Mouse (Mus musculus) layer of hippocampus, adult 2 months (tissue): Measurements from ENCODE around the gene AI854703. TPM values are rescaled to one million over a fixed set of nuclear protein-coding genes. Genes with fewer than 3 reads are reported as not detected.

Experiments used
- DNase-seq, 2 experiments: peaks; one replicate each; pipeline ENCODE4 v3.0.0; 2022; ENCODE audit warnings: low spot score in 2 of 2
- H3K27ac ChIP-seq: fragments of 200-600 bp; 2 replicates; pipeline ENCODE4 v1.8.1; 2022
- H3K4me3 ChIP-seq: fragments of 200-600 bp; 2 replicates; pipeline ENCODE4 v1.8.1; 2022; ENCODE audit warnings: mild to moderate bottlenecking
- CTCF ChIP-seq: fragments of 200-600 bp; conservative IDR thresholded peaks from 2 replicates; pipeline ENCODE4 v1.8.1; 2022; ENCODE audit warnings: antibody characterized with exemption, mild to moderate bottlenecking, moderate library complexity
- long read RNA-seq, 2 experiments: library from polyadenylated mRNA; stranded (forward); transcript quantifications; one replicate each; pipeline ENCODE4 v2.0.0; 2021; ENCODE audit warnings: borderline mapping rate in 2 of 2
- total RNA-seq, 2 experiments: library from RNA; stranded (reverse); gene quantifications; 2 replicates each; pipeline ENCODE4 v1.2.3; 2021

AI854703 gene
- 10 to 100 TPM; 12.7 to 13.4 TPM for total RNA-seq
- long read RNA-seq, experiment 1, partial matches to known transcripts, result 10 of 19 reads
- long read RNA-seq, experiment 1, other reads (novel, unspliced or antisense), result 5 of 19 reads
- long read RNA-seq, experiment 2, partial matches to known transcripts, result 17 of 23 reads
- long read RNA-seq, experiment 2, other reads (novel, unspliced or antisense), result 2 of 23 reads

DNA sequence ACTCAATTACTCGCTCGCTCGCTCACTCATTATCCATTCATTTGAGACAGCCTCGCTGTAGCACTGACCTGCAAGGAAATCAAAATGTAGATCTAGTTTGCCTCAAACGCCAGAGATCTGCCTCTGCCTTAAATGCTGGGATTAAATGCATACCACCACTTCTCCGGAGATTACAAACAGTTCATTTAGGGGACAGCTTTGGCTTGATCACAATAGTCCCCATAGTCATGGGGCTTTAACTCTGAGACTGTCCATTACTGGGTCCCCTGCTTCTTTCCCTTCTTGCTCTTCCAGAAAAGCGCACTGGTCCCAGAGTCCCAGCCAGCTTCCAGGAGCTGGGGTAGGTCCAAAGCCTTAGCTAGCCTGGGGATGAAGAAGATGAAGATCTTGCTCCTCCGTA, at the start of gene AI854703:
Gene AI854703, plus strand, starts transcription at position 301 of the 400 bp plus-strand sequence.
- DNase-seq, result no peak
- TF ChIP-seq CTCF, result no peak
- Histone ChIP-seq H3K4me3 (peak within 1 kb of the TSS; percentile 73), H3K27ac (peak within 1 kb of the TSS; percentile 80)

DNA sequence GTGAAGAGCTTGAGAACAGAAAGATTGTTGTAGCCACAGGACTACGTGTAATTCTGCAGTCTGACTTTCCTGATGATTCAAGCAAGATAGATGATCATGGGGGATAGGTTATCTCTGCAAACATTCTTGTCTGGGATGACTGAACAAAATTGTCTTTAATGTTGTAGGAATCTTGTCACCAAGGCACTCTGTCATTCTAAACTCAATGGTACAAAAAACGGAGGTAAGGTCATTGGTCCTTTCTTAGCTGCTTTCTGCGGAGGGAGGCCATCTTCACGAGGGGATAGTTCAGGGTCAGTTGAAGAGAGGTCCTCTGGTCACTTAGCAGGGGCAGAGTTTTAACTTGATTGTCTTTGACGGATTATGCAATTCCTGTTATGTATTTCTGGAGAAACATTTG, 47.8 kb upstream of the AI854703 start:
- peak overlapping the region; percentile 12; the same call in 1 of the 2 replicates for H3K27ac ChIP-seq
- no peak for TF ChIP-seq CTCF
- H3K4me3 ChIP-seq, result no peak overlapping the region
- no peak for DNase-seq

DNA sequence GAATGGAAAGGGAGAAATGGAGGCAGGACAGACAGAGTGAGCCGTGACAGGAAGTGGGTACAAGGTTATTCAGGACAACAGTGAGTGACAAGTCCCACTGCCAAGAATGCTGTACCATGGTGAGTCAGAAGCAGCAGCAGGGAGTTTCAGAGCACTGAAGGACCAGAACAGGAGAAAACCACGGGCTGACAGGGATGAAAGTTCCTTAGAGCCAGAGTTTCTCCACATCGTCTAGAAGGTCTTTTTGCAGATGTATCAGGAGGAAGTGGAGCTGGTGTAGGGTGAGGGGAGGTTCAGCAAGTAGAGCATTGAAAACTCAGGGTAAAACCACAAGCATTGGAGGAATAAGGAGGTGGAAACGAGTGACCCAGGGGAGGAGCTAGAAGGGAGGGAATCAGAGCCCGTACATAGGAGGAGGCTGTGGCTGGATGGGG, 47.3 kb upstream of the AI854703 start:
- H3K27ac ChIP-seq, result peak overlapping the region; percentile 12; the same call in 1 of the 2 replicates
- no peak for TF ChIP-seq CTCF
- no peak for DNase-seq
- no peak overlapping the region for H3K4me3 ChIP-seq

DNA sequence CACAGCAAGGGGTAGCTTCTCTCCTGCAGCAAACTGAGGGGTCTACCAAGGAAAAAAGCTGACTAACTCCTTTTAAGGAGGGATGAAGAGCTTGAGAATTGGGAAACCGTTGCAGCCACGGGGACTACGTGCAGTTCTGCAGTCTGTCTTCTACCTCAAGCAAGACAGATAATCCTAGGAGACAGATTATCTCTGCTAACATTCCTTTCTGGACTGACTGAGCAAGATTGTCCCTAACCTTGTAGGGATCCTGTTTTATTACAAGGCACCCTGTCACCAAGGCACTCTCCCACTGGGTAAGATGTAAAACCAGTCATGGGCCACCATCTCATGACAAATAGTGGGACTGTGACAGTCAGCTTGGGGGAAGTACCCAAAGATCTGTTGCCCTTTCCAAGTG, 45.3 kb upstream of the AI854703 start:
- no peak for TF ChIP-seq CTCF
- DNase-seq, result no peak
- Histone ChIP-seq H3K27ac (no peak overlapping the region), H3K4me3 (no peak overlapping the region)

DNA sequence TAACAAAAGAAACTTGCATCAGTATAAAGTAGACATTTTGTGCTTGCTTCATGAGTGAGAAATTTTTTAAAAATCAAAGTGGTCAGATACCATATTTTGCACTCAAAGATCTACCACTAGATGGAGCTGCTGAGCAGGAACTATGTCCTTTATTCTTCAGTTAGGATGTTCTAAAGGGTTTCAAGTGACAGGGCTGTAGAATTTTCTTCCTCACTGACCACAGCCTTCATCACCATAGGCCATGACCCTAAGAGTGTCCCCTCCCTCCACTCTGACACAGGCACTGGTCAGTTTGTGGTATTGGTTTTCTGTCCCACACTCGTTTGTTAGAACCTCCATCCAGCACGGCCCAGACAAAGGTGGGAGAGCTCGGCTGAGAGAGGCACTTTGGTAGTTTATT, 44.5 kb upstream of the AI854703 start:
- TF ChIP-seq CTCF, result peak; percentile 97
- DNase-seq, result peak; percentile 32 to 61
- Histone ChIP-seq H3K27ac (no peak overlapping the region), H3K4me3 (no peak overlapping the region)

DNA sequence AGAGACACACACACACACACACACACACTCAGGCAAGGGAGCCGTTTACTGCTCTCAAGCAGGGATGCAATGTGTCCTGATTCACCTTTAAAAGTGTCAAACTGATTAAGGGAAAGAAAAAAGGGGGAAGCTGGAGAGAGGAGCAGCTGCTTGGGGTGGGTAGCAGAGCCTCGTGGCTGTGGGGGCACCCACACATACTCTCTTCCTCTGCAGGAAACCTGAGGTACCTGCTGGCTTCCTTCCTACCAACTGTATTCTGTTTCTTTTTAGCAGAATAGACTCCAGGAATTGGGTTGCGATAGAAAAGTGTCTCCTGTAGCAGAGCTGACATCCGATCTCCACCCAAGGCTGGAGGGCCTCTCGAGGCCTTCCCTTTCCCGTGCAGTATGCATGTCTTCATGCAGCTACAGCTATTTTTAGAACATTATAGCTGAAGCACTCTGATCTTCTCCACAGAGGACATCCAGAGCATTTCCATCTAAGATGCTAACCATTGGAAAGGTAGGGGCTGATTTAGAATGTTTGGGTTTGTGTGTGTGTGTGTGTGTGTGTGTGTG, 37.3 kb upstream of the AI854703 start, which contains the start of gene Gm45021:
Gene Gm45021, plus strand, starts transcription at position 417 of the 557 bp plus-strand sequence.
- TF ChIP-seq CTCF, result no peak
- H3K27ac ChIP-seq, result no peak within 1 kb of the TSS
- no peak within 1 kb of the TSS for H3K4me3 ChIP-seq
- no peak for DNase-seq

DNA sequence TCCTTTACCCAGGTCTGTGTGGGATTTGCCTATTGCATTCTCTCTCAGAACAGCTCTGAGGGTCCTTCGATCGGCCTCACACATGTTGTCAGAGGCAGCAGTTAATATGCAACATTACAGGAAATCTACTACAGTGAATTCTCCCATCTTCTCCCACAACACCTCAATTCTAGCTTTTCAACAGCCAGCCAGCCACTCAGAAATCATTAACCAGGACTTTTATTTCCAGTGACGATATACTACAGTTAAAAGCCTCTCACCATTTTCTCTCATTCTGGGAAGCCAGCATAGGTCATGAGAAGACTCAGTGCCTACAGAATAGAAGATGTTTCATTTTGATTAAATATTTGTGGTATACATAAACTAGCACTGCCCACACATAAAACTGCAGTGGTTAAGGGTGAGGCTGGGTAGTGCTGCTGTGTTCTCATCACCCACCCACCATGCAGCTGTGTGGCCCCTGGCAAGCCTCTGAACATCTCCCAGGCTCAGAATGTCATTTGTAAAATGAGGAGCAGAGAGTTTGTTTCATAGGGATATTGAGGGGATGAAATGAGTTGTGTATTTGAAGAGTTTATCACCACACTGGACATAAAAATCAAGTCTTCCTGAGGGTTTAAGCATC, 35.2 kb upstream of the AI854703 start:
- no peak for TF ChIP-seq CTCF

DNA sequence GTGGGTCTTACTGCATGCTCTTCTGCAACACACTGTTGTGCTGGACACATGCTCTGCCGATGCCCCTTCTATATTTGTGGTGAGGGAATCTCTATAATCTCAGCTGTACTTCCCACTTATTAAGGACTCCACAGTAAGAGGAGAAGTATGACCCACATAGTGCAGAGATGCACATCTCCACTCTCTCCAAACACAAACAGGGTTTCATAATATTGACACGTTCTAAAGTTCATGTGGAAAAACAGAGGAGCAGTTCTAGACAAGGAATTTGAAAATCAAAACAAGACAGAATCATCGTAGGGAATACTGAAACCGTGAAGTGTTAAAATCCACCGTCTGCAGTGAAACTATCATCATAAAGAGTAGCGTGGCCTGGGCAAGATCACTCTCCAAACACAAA, 34.7 kb upstream of the AI854703 start:
- no peak for TF ChIP-seq CTCF
- DNase-seq, result no peak
- Histone ChIP-seq H3K4me3 (no peak overlapping the region), H3K27ac (no peak overlapping the region)

More for the DNA sequence above, 35.2 kb upstream of the AI854703 start:
- DNase-seq, result no peak
- no peak overlapping the region for H3K4me3 ChIP-seq
- H3K27ac ChIP-seq, result no peak overlapping the region

DNA sequence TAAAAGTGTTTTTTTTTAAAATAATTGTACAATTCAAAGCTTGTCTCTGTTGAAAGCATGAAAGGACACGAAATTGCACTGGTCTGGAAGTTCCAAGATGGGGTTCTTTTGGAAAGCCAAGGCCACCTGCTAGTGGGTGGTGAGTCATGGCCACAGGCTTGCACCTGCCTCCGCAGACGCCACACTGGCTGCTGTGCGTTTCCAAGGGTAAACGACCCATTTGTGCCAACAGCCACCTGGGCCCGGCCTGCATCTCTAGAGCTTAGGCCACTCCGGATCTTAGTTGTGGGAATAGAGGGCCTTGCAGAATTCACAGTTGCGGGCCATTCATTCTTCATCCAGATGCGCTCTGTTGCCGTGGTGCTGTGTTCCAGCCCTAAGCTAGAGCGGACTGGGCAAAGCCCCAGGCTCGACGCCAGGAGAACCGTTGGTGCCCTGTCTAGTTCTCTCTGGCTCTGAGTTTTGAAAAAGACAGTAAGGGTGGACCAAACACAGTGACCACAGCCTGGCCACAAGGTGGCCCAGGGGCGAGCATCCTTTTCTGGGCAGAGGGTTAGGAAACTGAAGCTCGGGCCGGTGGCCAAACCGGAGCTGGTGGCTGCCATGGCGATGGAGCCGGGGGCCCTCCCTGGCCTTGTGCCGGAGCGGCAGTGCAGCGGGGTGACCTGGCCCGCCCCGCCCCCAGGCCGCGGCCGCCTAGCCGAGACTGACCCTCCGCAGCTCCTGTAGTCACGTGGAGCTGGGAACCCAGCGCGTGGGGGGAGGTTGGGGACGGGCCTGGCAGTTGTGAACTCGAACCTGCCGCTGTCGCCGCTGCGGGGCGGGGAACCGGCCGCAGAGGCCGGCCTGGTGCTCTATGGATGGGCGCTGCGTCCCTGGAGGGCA, 33.2 kb upstream of the AI854703 start, which contains the start of the genes Repin1 and Gm44965:
Gene Repin1, plus strand, starts transcription at position 726 of the 885 bp plus-strand sequence.
Gene Gm44965, plus strand, starts transcription at position 784 of the 885 bp plus-strand sequence.
- peak within 1 kb of the TSS; percentile 99 for H3K27ac ChIP-seq
- DNase-seq, result peak; percentile 86 to 93
- peak within 1 kb of the TSS; percentile 87 for H3K4me3 ChIP-seq
- TF ChIP-seq CTCF, result peak; percentile 75

DNA sequence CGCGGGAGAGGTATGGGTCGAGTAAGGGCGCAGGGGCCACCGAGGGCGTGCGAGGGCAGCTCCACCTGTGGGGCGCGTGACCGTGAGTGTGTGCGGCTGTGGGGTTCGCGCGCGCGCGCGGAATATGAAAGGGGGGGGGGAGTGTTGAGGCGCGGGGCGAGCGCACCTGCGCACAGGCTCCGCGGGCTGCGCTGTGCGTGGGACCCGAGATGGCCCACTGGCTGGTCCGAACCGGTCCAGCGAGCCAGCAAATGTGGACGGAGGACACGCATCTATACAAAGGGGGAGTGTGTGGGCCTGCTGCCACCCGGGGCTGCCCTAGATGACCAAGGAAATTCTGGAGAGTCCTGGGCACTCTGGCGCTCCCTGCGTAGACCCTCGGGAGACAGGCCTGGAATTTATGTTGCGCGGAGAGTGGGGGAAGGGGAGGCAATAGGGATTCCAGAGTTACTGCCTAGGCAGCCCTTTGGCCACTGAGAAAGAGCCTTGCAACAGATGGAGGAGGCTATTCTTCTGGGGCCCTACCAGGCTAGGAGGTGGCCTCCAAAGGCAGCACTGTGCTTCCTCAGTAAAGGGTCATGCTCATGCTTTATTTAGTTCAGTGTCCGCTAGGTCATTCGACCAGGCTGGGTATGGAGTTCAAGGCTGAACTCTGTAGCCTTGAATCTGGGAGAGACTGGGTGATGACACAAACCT, 32.4 kb upstream of the AI854703 start:
- TF ChIP-seq CTCF, result no peak

DNA sequence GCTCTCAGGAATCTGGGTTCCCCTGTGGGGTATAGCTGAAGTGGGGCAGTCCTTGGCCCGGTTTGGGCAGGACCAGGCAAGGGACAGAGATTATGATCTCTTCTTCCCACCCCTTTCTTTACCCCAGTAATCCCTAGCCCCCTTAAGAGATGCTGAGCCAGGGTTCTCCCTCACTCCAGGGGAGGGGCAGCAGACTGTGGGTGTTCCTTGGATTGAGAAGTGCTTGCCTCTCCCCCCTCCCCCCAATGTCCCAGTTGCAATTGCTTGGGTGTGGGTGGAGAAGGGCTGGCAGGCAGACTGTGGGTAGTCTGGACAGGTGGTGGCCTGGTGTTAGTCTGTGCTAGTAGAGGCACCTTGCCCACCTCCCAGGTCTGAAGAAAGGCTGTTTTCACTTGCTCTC, 31.3 kb upstream of the AI854703 start:
- DNase-seq, result no peak
- Histone ChIP-seq H3K4me3 (peak overlapping the region; percentile 87), H3K27ac (peak overlapping the region; percentile 99)
- no peak for TF ChIP-seq CTCF

More for the DNA sequence above, 32.4 kb upstream of the AI854703 start:
- peak overlapping the region; percentile 99 for H3K27ac ChIP-seq
- peak overlapping the region; percentile 87 for H3K4me3 ChIP-seq
- DNase-seq, result peak in 1 of 2 experiments; percentile 39

DNA sequence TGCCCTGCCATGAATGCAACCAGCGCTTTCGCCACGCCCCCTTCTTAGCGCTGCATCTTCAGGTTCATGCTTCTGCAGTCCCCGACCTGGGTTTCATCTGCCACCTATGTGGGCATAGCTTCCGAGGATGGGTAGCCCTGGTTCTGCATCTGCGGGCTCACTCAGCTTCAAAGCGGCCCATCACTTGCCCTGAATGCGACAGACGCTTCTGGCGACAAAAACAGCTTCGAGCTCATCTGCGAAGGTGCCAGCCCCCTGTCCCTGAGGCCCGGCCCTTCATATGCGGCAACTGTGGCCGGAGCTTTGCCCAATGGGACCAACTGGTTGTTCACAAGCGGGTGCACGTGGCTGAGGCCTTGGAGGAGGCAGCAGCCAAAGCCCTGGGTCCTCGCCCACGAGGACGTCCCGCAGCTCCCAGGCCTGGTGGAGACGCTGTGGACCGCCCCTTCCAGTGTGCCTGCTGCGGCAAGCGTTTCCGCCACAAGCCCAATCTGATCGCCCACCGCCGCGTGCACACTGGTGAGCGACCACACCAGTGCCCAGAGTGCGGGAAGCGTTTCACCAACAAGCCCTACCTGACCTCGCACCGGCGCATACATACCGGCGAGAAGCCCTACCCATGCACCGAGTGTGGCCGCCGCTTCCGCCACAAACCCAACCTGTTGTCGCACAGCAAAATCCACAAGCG, 29.9 kb upstream of the AI854703 start:
- TF ChIP-seq CTCF, result no peak
- no peak overlapping the region for H3K4me3 ChIP-seq
- no peak for DNase-seq
- H3K27ac ChIP-seq, result no peak overlapping the region
